Mouse (Mus musculus): ENCODE results near the gene Nudt1.

DNA sequence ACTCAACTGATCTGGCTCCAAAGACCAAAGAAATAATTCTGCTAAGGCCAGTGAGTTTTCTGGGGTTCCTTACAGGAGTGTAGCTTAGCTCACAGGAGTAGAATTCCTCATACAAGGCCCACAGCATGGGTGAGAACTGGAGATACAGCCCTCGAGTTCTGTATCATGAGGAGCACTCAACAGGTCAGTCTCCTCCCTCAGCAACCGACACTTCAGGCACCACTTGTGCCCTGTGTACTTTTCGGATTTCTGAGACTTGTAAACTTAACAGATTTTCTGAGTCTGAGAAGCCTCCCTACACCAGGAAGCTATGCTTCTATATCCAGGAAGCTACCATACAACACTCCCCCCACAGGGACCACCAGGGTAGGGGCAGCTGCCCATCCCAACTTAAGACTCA lies 18.4 kb downstream of the Nudt1 start:
- TF ChIP-seq MYOG (IDR thresholded peaks at IDR 0.05; ENCODE audit: control insufficient read depth in 1 of 3, insufficient read depth in 1 of 3, insufficient read length in 2 of 3, low read depth in 2 of 3) (no peak), POLR2A (IDR thresholded peaks at IDR 0.05; ENCODE audit: insufficient read length, low read depth) (no peak), MAX (IDR thresholded peaks at IDR 0.05; ENCODE audit: low read depth) (no peak)
